Mouse (Mus musculus) spleen, adult 2 months (tissue): ENCODE measurements around the gene Hint1.
"Not testable (repeated sequence)": the region's sequence is repeated elsewhere in the genome, so short reads cannot be mapped to it uniquely, and the experiment has no call there.

Source experiments
- CTCF ChIP-seq: fragments of 200-500 bp; IDR thresholded peaks from 2 replicates; pipeline ENCODE4 v1.5.1; 2011; ENCODE audit warnings: mild to moderate bottlenecking, inconsistent platforms; ENCODE audit not compliant: insufficient read depth, insufficient read length, insufficient replicate concordance; ENCODE audit errors: extremely low read depth
- POLR2A ChIP-seq: fragments of 200-500 bp; IDR thresholded peaks from 2 replicates; pipeline ENCODE4 v1.6.1; 2011; ENCODE audit warnings: low read depth, low read length, inconsistent platforms

- not testable (repeated sequence) for TF ChIP-seq CTCF, POLR2A
These were observed 30.5 kb downstream of the Hint1 start for GRCm38 (mm10) chr11:54896646-54897045.
